Mouse (Mus musculus): Measurements from ENCODE around the gene Inhba. TPM values are rescaled to one million over a fixed set of nuclear protein-coding genes. Genes with fewer than 3 reads are reported as not detected.

Inhba gene
- polyA plus RNA-seq (2012; rRNA removed) = 0.52 and 1.2 TPM in 2 replicates

DNA sequence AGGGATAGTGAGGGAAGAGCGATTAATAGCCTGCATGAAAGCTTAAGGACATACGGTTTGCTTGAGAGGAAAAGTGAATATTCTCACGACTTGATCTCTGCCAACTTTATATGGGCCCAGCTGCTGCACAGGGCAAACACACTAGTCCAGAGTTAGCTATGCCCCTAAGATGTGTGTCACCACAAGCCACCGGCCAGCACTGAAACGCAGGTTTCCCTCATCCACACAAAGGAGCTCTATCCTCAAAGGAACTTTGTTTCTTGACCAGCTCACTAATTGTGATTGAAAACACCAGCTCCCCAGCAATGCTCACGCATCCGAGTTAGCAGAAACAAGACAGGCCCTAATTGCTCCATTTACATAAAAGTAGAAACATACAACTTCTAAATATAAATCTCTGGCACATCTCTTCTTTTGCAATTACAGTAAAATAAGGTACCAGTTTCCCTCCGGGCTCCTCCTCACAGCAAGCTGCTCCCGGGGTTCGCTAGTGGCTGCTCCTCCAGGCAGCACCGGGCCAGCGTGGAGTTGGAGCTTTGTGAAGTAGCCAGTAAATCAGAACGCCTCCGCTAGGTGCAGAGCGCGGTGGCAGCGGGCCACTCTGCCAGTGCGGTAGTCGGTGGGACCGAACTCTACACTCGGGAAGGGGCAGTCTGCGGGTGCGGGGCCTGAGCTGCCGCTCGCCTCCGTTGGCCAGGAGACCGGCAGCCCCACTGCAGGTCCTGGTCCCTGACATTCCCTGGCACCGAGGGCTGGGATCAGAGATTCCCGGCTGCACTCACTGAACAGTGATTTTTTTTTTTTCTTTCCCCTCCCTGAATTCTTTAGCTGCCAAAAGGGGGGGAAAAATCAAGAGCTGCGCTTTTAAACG, at the start of gene Inhba:
Gene Inhba (plus strand): TSS at position 480 of the 871 bp plus-strand sequence.
- DNase-seq (ENCODE audit: low read depth) = peak; percentile 73
- TF ChIP-seq CTCF (IDR thresholded peaks at IDR 0.05; ENCODE audit: borderline replicate concordance, extremely low read depth, insufficient read depth, insufficient read length) (peak; percentile 17; the same call in 1 of the 2 replicates), POLR2A (IDR thresholded peaks at IDR 0.05; ENCODE audit: borderline replicate concordance, extremely low read depth, insufficient read depth, insufficient read length, poor library complexity, severe bottlenecking) (no peak)

DNA sequence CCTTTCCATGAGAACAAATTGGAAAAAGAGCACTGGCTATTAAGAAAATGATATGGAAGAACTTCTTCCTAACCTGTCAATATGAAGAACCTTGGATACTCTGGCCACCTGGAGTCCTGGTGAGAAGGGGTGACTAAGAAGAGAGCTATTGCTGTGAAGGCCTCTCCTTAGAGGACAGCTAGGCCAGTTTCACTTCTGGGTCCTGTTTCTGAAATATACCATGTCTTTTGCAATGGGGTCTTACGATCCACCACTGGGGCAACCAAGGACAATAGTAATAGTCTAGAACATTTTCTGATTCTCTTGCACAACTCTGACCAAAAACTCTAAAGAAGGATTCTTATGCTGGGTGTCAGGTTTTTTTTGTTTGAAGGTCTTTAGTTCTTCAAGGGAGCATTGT, 35.1 kb upstream of the Inhba start:
- no peak for DNase-seq (ENCODE audit: low read depth)
- TF ChIP-seq POLR2A (IDR thresholded peaks at IDR 0.05; ENCODE audit: borderline replicate concordance, extremely low read depth, insufficient read depth, insufficient read length, poor library complexity, severe bottlenecking) (no peak), CTCF (IDR thresholded peaks at IDR 0.05; ENCODE audit: borderline replicate concordance, extremely low read depth, insufficient read depth, insufficient read length) (no peak)

DNA sequence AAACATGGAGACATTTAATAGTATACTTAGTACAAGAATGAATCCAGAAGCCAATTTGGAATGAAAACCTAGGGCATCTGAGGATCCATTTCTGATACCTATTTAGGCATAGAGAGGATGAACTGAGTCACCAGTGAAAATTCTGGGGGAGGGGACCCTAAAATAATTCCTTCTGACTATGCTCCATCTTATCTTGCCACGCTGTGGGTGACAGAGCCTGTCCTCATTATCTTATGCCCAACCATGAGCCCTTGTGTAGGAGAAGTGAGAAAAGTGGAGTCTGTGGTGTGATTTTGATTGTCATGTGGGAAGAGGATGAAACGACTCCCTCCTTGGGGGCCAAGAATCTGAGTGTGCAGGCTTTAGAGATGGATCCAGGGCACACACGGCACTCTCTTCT, 32.1 kb upstream of the Inhba start:
- peak; percentile 5 for DNase-seq (ENCODE audit: low read depth)
- TF ChIP-seq POLR2A (IDR thresholded peaks at IDR 0.05; ENCODE audit: borderline replicate concordance, extremely low read depth, insufficient read depth, insufficient read length, poor library complexity, severe bottlenecking) (no peak), CTCF (IDR thresholded peaks at IDR 0.05; ENCODE audit: borderline replicate concordance, extremely low read depth, insufficient read depth, insufficient read length) (no peak)

DNA sequence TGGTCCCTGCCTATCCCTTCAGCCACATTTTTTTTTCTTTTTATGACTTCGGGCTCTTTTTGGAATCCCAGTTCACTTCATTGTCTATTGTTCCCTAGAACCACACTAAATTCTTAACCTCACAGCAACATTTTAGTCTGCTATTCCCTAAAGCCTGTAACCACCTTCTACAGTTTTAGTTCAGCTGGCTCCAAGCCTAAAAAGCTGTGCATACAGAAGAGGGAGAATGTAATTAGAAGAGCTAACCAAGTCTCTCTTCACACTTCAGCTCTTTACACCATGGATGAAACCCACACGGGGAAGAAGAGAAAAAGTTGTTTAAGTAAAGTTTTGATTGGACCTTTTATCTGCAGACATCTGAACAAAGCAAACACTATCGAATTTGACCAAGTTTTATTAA, 29.6 kb upstream of the Inhba start:
- no peak for DNase-seq (ENCODE audit: low read depth)
- TF ChIP-seq CTCF (IDR thresholded peaks at IDR 0.05; ENCODE audit: borderline replicate concordance, extremely low read depth, insufficient read depth, insufficient read length) = no peak
- TF ChIP-seq POLR2A (IDR thresholded peaks at IDR 0.05; ENCODE audit: borderline replicate concordance, extremely low read depth, insufficient read depth, insufficient read length, poor library complexity, severe bottlenecking) = no peak

DNA sequence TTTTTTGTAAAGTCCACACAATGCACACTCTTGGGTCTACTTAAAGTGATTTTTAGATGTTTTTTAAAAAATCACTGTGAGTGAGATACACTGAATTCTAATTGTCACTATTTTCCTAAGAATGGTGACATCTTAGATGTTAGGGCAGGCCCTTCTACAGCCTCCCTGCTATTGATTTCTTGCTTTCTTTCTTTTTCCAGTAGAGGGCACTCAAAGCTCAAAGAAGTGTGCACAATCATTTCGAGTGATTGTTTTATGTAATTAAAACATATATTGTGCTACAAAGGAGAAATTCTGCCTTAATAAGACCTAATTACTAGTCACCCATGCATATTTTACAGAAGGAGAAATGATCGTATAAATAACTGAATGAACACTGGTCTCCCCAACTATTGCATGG, 25.9 kb upstream of the Inhba start:
- peak; percentile 31 for DNase-seq (ENCODE audit: low read depth)
- no peak for TF ChIP-seq CTCF (IDR thresholded peaks at IDR 0.05; ENCODE audit: borderline replicate concordance, extremely low read depth, insufficient read depth, insufficient read length)
- TF ChIP-seq POLR2A (IDR thresholded peaks at IDR 0.05; ENCODE audit: borderline replicate concordance, extremely low read depth, insufficient read depth, insufficient read length, poor library complexity, severe bottlenecking) = no peak

DNA sequence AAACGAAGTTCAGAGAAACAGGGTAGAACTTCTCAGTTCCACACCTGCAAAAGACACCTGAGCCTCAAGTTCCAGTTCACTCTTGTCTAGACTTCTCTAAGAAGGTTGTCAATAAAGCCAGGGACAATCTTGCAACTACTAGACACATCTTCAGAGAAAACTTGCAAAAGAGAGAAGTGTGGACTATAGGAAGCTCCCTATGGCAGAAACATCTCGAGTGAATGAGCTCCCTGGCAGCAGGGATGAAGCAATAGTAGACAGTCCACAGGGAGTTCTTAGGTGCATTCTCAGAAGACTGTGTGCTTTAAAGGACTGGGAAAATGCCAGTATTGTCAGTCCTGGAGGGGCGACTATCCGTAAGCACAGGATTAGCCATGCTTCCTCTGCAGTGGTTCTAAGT, 25.5 kb upstream of the Inhba start:
- DNase-seq (ENCODE audit: low read depth) = no peak
- TF ChIP-seq POLR2A (IDR thresholded peaks at IDR 0.05; ENCODE audit: borderline replicate concordance, extremely low read depth, insufficient read depth, insufficient read length, poor library complexity, severe bottlenecking) (no peak), CTCF (IDR thresholded peaks at IDR 0.05; ENCODE audit: borderline replicate concordance, extremely low read depth, insufficient read depth, insufficient read length) (no peak)

DNA sequence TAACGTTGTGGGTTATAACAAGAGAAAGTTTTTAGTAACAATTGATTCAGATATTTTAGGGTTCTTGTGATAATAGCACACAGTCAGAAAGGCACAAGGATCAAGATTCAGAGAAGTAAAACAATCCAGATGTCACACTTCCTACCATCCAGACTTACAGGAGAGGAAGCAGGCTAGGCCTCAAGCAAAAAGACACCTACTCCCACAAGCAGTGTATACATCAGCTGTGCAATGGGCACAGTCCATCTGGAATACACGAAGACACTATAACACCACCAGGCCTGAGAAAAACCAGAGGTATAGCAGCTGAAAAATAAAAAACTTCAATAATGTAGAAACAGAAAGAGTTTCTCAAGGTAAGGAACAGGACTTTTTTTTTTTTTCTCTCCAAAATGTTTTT, 16.3 kb upstream of the Inhba start:
- TF ChIP-seq POLR2A (IDR thresholded peaks at IDR 0.05; ENCODE audit: borderline replicate concordance, extremely low read depth, insufficient read depth, insufficient read length, poor library complexity, severe bottlenecking) (no peak), CTCF (IDR thresholded peaks at IDR 0.05; ENCODE audit: borderline replicate concordance, extremely low read depth, insufficient read depth, insufficient read length) (no peak)
- no peak for DNase-seq (ENCODE audit: low read depth)

DNA sequence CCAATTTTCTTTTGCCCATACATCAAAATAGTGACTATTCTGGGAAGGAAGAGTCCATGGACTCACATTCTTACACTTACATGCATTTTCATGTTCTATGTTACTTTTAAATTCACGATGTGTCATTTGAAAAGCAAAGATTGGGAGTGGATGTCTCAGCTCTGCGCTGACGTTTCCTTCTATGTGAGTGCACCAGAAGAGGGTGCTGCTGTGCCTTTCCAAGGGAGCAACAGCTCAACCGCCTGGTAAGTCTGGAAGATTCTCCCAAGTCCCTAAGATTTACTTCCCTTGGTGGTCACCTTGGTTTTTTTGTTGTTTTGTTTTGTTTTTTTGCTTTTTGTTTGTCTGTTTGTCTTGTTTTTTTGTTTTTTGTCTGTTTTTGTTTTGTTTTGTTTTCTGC, 6.1 kb upstream of the Inhba start:
- TF ChIP-seq CTCF (IDR thresholded peaks at IDR 0.05; ENCODE audit: borderline replicate concordance, extremely low read depth, insufficient read depth, insufficient read length) (peak; percentile 86), POLR2A (IDR thresholded peaks at IDR 0.05; ENCODE audit: borderline replicate concordance, extremely low read depth, insufficient read depth, insufficient read length, poor library complexity, severe bottlenecking) (no peak)
- DNase-seq (ENCODE audit: low read depth) = peak; percentile 83

DNA sequence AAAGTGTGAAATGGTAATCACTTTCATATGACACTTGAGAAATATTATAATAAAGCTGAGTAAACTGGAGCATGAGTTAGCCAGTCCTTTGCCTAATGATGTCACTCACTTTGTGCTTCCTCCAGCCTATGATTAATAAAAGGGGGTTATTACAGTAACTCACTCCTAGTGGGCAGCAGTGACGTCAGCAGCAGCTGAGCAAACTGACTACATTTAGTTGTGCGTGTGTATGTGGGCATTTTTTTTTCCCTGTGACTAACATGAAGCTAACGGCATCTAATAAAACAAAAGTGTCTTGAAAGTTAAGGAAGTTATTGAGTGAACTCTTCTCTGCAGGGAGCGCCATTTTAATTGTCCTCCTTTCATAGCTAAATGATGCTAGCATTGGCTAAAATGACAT, 3.9 kb upstream of the Inhba start:
- no peak for DNase-seq (ENCODE audit: low read depth)
- no peak for TF ChIP-seq CTCF (IDR thresholded peaks at IDR 0.05; ENCODE audit: borderline replicate concordance, extremely low read depth, insufficient read depth, insufficient read length)
- no peak for TF ChIP-seq POLR2A (IDR thresholded peaks at IDR 0.05; ENCODE audit: borderline replicate concordance, extremely low read depth, insufficient read depth, insufficient read length, poor library complexity, severe bottlenecking)

DNA sequence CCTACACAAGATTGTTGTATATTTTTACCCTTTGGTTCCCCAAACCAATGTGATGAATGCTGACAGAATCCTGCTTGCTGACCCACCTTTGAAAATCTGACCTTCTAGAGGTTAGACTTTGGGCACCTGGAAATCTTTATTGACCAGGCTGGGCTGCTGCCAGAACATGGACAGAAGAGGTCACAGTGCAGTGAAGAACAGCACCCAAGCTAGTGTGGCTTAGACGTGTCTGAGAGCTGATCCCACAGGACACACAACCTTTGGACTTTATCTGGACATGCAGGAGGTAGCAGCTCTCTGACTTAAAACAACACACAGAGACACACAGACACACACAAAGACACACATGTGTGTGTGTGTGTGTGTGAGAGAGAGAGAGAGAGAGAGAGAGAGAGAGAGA, 3.3 kb upstream of the Inhba start:
- DNase-seq (ENCODE audit: low read depth) = no peak
- TF ChIP-seq CTCF (IDR thresholded peaks at IDR 0.05; ENCODE audit: borderline replicate concordance, extremely low read depth, insufficient read depth, insufficient read length) (no peak), POLR2A (IDR thresholded peaks at IDR 0.05; ENCODE audit: borderline replicate concordance, extremely low read depth, insufficient read depth, insufficient read length, poor library complexity, severe bottlenecking) (no peak)

DNA sequence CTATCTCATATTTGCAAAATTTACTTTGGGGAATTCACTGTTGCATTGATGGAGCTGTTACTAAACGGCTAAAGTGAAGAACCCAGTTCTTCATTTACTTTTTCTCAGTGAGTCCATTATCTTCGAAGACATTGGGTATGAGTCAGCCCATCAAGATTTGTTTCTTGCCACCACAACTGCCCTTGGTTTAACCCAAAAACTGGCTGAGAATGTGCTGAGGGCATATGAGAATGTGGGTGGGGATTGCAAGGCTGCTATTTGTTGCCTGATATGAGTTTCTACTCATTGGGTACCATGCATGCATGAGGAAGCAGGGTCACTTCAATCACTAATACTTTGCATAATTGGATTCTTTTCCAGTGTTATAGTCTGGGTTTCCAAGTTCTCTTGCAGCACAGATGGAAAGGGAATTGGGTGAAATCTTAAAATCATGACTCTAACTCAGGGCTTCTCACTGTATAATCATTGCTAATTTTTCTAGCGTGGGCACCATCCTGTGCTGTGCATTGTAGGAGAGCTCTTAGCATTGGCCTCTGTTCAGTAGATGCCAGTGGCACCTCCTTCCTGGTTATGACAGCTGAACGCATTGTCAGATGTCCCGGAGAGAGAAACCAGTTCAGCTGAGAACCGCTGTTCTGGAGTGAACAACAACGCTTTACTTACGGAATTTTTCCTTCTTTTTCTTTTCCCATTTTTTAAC, 1.7 kb upstream of the Inhba start:
- no peak for DNase-seq (ENCODE audit: low read depth)
- TF ChIP-seq CTCF (IDR thresholded peaks at IDR 0.05; ENCODE audit: borderline replicate concordance, extremely low read depth, insufficient read depth, insufficient read length) = no peak
- no peak for TF ChIP-seq POLR2A (IDR thresholded peaks at IDR 0.05; ENCODE audit: borderline replicate concordance, extremely low read depth, insufficient read depth, insufficient read length, poor library complexity, severe bottlenecking)

Data from brain, embryonic 14.5 days (tissue).